In the genomic region with DNA sequence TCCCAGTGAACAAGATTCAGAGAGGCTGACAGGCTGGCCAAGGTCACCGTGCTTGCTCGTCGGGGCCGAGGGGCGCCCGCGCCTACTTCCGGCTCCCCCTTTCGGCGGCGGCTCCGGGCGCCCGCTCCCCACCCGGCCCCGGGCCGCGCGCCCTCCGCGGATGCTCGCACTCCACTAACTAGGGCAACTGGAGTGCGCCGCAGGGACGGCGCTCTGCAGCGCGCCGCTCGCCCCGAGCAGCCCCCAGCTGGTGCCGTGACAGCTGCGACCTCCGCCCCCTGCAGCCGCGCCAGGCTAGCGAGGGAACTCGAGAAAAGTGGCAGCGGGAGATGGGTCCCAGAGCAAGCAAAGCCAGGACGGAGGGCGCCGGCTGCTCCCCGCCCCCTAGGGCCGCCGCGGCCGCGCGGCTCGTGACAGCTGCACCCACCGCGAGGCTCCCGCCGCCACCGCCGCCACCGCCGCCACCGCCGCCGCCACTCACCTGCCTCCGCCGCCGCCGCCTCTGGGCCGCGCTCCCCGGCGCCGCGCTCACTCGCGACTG, we compare ENCODE assay signal across 8 mouse cellular contexts. TPM values are rescaled to one million over a fixed set of nuclear protein-coding genes. Genes with fewer than 3 reads are reported as not detected.
DNase-seq lines count a peak whose midpoint lies in the region; ATAC-seq and TF ChIP-seq lines count a peak whose summit lies in the region.

No protein-coding gene starts in this region.

- no peaks in the 10 kb centered on the region for H3K9me3 ChIP-seq in liver, embryonic 14.5 days (ENCODE audit: control insufficient read depth, low read length)
- no peaks in the 10 kb centered on the region for H3K9me3 ChIP-seq in neural tube, embryonic 11.5 days (ENCODE audit: control insufficient read depth, low read length)
- no peaks in the 10 kb centered on the region for H3K9me3 ChIP-seq in stomach, embryonic 15.5 days

- H3K9ac ChIP-seq in liver, embryonic 14.5 days (replicated peaks), result peak overlapping the region; percentile 72
- peak overlapping the region; percentile 96 for H3K9ac ChIP-seq in neural tube, embryonic 11.5 days (ENCODE audit: low read length)
- H3K9ac ChIP-seq in stomach, embryonic 15.5 days, result peak overlapping the region; percentile 90

- H3K27me3 ChIP-seq in liver, embryonic 14.5 days (ENCODE audit: control insufficient read depth, insufficient read depth, low read length), result peaks cover 57% of the 10 kb centered on the region
- H3K27me3 ChIP-seq in neural tube, embryonic 11.5 days (ENCODE audit: control insufficient read depth, insufficient read depth, low read length), result no peaks in the 10 kb centered on the region
- no peaks in the 10 kb centered on the region for H3K27me3 ChIP-seq in stomach, embryonic 15.5 days (replicated peaks)

- peak overlapping the region; percentile 83 to 93 for H3K4me3 ChIP-seq in liver, embryonic 14.5 days (ENCODE audit: insufficient read depth in 1 of 2, low read depth in 2 of 2, low read length in 2 of 2)
- peak overlapping the region; percentile 95 for H3K4me3 ChIP-seq in neural tube, embryonic 11.5 days (ENCODE audit: low read depth, low read length)
- H3K4me3 ChIP-seq in stomach, embryonic 15.5 days (replicated peaks), result peak overlapping the region; percentile 89

- H3K27ac ChIP-seq in liver, embryonic 14.5 days, result no peak overlapping the region
- H3K27ac ChIP-seq in neural tube, embryonic 11.5 days (ENCODE audit: low read depth, low read length), result peak overlapping the region; percentile 95
- peak overlapping the region; percentile 88 for H3K27ac ChIP-seq in stomach, embryonic 15.5 days

- H3K36me3 ChIP-seq in liver, embryonic 14.5 days (replicated peaks; ENCODE audit: control insufficient read depth, insufficient read depth, low read depth), result no peaks in the 10 kb centered on the region
- no peaks in the 10 kb centered on the region for H3K36me3 ChIP-seq in neural tube, embryonic 11.5 days (ENCODE audit: control insufficient read depth, insufficient read depth, low read length)
- no peaks in the 10 kb centered on the region for H3K36me3 ChIP-seq in stomach, embryonic 15.5 days

- peak; percentile 67 for ATAC-seq in liver, embryonic 14.5 days (ENCODE audit: insufficient read depth)
- peak; percentile 87 for ATAC-seq in neural tube, embryonic 11.5 days (ENCODE audit: insufficient read depth, low FRiP score, low TSS enrichment)
- peak; percentile 82 for ATAC-seq in stomach, embryonic 15.5 days (ENCODE audit: insufficient read depth, low FRiP score, low read depth)

- H3K4me2 ChIP-seq in liver, embryonic 14.5 days (ENCODE audit: low read depth), result peak overlapping the region; percentile 98
- H3K4me2 ChIP-seq in neural tube, embryonic 11.5 days (ENCODE audit: low read depth), result peak overlapping the region; percentile 80
- H3K4me2 ChIP-seq in stomach, embryonic 15.5 days, result peak overlapping the region; percentile 87

- no peak for TF ChIP-seq EP300 in liver, embryonic 14.5 days (IDR thresholded peaks at IDR 0.05; ENCODE audit: low read depth)

- no peak for TF ChIP-seq CTCF in liver, embryonic 14.5 days (IDR thresholded peaks at IDR 0.05; ENCODE audit: low read depth)

- DNase-seq in left cerebral cortex, adult 18-20 months (ENCODE audit: low spot score in 2 of 2), result peak; percentile 47 to 64
- no peak for DNase-seq in left cerebral cortex, adult 11 months (ENCODE audit: low spot score)
- DNase-seq in embryo, embryonic 9.5 days (ENCODE audit: extremely low spot score), result peak; percentile 65
- peak; percentile 38 to 44 for DNase-seq in heart, adult 9 months (ENCODE audit: low spot score in 2 of 2)
- DNase-seq in kidney, adult 9 months, result peak; percentile 41
- DNase-seq in liver, embryonic 14.5 days (ENCODE audit: low read depth in 3 of 3, low spot score in 3 of 3), result no peak
- peak; percentile 75 for DNase-seq in neural tube, embryonic 11.5 days (ENCODE audit: low spot score)

- 2% methylated on average over 42 of the region's 73 CpGs for WGBS in liver, embryonic 14.5 days (ENCODE audit: insufficient replicate concordance)
- WGBS in neural tube, embryonic 11.5 days, result 0% methylated on average over 38 of the region's 73 CpGs
- WGBS in stomach, embryonic 15.5 days, result under 1% methylated on average over 58 of the region's 73 CpGs

- H3K4me1 ChIP-seq in liver, embryonic 14.5 days (replicated peaks; ENCODE audit: control insufficient read depth in 2 of 2, insufficient read depth in 2 of 2, low read length in 1 of 2), result peaks cover 0 to 5% of the 10 kb centered on the region in 2 experiments; a peak in 2 of 4 replicates
- H3K4me1 ChIP-seq in neural tube, embryonic 11.5 days (ENCODE audit: control insufficient read depth, insufficient read depth, low read length), result peaks cover 8% of the 10 kb centered on the region
- 0 out of 2 replicates have a peak, but pooled peaks cover 4% of the 10 kb centered on the region for H3K4me1 ChIP-seq in stomach, embryonic 15.5 days

RNA-seq across cellular contexts. Expression of gene Ncoa1, which starts 0.6 kb away (rescaled TPM):
- total RNA-seq in left cerebral cortex, adult 18-20 months (2021), result 100 to 1,000 TPM; 106 to 110 TPM
- 1.7 and 2.0 TPM in 2 replicates for polyA plus RNA-seq in liver, embryonic 14.5 days (2012; rRNA removed)
- 1.1 and 1.7 TPM in 2 replicates for polyA plus RNA-seq in liver, embryonic 14.5 days (2014; fragmentation: Nextera tagmentation; extraction: Ambion mirVana)
- polyA plus RNA-seq in neural tube, embryonic 11.5 days (2014; fragmentation: Nextera tagmentation; extraction: Ambion mirVana), result 8.6 and 9.3 TPM in 2 replicates
- 8.3 and 8.8 TPM in 2 replicates for polyA plus RNA-seq in stomach, embryonic 15.5 days (2015; fragmentation: Nextera tagmentation; extraction: Ambion mirVana)

Comparison
In these comparisons a context has a peak if more than half of its experiments do, and no peak if none do; other contexts are left out.
1. DNase-seq: peak in left cerebral cortex, adult 18-20 months (2 of 2), embryo, embryonic 9.5 days (single experiment), heart, adult 9 months (2 of 2), kidney, adult 9 months (single experiment) and neural tube, embryonic 11.5 days (single experiment); none in left cerebral cortex, adult 11 months (single experiment) and liver, embryonic 14.5 days (0 of 3).
2. Peak in every context shown above with its lines, with median percentiles within 50 percentile points of each other: ATAC-seq, H3K4me2 ChIP-seq, H3K4me3 ChIP-seq and H3K9ac ChIP-seq.